Mouse (Mus musculus): ENCODE data around the gene Rab21. TPM values are rescaled to one million over a fixed set of nuclear protein-coding genes. Genes with fewer than 3 reads are reported as not detected.
"Not testable (repeated sequence)": the region's sequence is repeated elsewhere in the genome, so short reads cannot be mapped to it uniquely, and the experiment has no call there.

Rab21 gene
- polyA plus RNA-seq, 1 experiment from 2014 or later = 3.8 TPM

GRCm38 (mm10) chr10:115348131-115348530 is 32.7 kb upstream of the Rab21 start:
- DNase-seq (ENCODE audit: low spot score) = no peak
- 88% methylated on average over 6 of the region's 6 CpGs for WGBS

GRCm38 (mm10) chr10:115346444-115346843 is 31.1 kb upstream of the Rab21 start:
- Histone ChIP-seq H3K4me3 (no peak overlapping the region), H3K36me3 (peaks cover 39% of the 10 kb centered on the region), H3K27me3 (ENCODE audit: insufficient read depth, poor library complexity, severe bottlenecking) (no peaks in the 10 kb centered on the region), H3K27ac (no peak overlapping the region), H3K4me1 (replicated peaks) (no peaks in the 10 kb centered on the region), H3K9me3 (no peaks in the 10 kb centered on the region)
- DNase-seq (ENCODE audit: low spot score) = no peak

More at GRCm38 (mm10) chr10:115348131-115348530, 32.7 kb upstream of the Rab21 start:
- no peaks in the 10 kb centered on the region for H3K27me3 ChIP-seq (ENCODE audit: insufficient read depth, poor library complexity, severe bottlenecking)
- H3K4me3 ChIP-seq = no peak overlapping the region
- no peak overlapping the region for H3K27ac ChIP-seq
- no peaks in the 10 kb centered on the region for H3K4me1 ChIP-seq (replicated peaks)
- no peaks in the 10 kb centered on the region for H3K9me3 ChIP-seq
- peaks cover 23% of the 10 kb centered on the region for H3K36me3 ChIP-seq

- Histone ChIP-seq H3K9me3 (no peaks in the 10 kb centered on the region), H3K27me3 (ENCODE audit: insufficient read depth, poor library complexity, severe bottlenecking) (no peaks in the 10 kb centered on the region), H3K36me3 (peaks cover 68% of the 10 kb centered on the region), H3K4me1 (replicated peaks) (no peaks in the 10 kb centered on the region), H3K27ac (no peak overlapping the region), H3K4me3 (no peak overlapping the region)
- 89% methylated on average over 4 of the region's 4 CpGs for WGBS
- no peak for DNase-seq (ENCODE audit: low spot score)
These were observed 27.5 kb upstream of the Rab21 start for GRCm38 (mm10) chr10:115342771-115343425.

- Histone ChIP-seq H3K9me3 (no peaks in the 10 kb centered on the region), H3K27me3 (ENCODE audit: insufficient read depth, poor library complexity, severe bottlenecking) (no peaks in the 10 kb centered on the region), H3K4me3 (no peak overlapping the region), H3K4me1 (replicated peaks) (no peaks in the 10 kb centered on the region), H3K27ac (no peak overlapping the region), H3K36me3 (peaks cover 50% of the 10 kb centered on the region)
- 93% methylated on average over 7 of the region's 7 CpGs for WGBS
- DNase-seq (ENCODE audit: low spot score) = no peak
These were observed 24.5 kb upstream of the Rab21 start for GRCm38 (mm10) chr10:115339820-115340328.

- WGBS = 89% methylated on average over 4 of the region's 4 CpGs
- DNase-seq (ENCODE audit: low spot score) = no peak
- H3K27me3 ChIP-seq (ENCODE audit: insufficient read depth, poor library complexity, severe bottlenecking) = no peaks in the 10 kb centered on the region
- peaks cover 32% of the 10 kb centered on the region for H3K36me3 ChIP-seq
- no peaks in the 10 kb centered on the region for H3K4me1 ChIP-seq (replicated peaks)
- H3K27ac ChIP-seq = no peak overlapping the region
- H3K9me3 ChIP-seq = no peaks in the 10 kb centered on the region
- no peak overlapping the region for H3K4me3 ChIP-seq
These were observed 21.5 kb upstream of the Rab21 start for GRCm38 (mm10) chr10:115336901-115337300.

- Histone ChIP-seq H3K4me1 (replicated peaks) (no peaks in the 10 kb centered on the region), H3K27ac (no peak overlapping the region), H3K36me3 (0 out of 2 replicates have a peak, but pooled peaks cover 6% of the 10 kb centered on the region), H3K9me3 (no peaks in the 10 kb centered on the region), H3K27me3 (ENCODE audit: insufficient read depth, poor library complexity, severe bottlenecking) (no peaks in the 10 kb centered on the region), H3K4me3 (no peak overlapping the region)
- 81% methylated on average over 9 of the region's 9 CpGs for WGBS
- DNase-seq (ENCODE audit: low spot score) = no peak
These were observed 18.1 kb upstream of the Rab21 start for GRCm38 (mm10) chr10:115333528-115333927.

- WGBS = 93% methylated on average over 4 of the region's 4 CpGs
- 0 out of 2 replicates have a peak, but pooled peaks cover under 1% of the 10 kb centered on the region for H3K36me3 ChIP-seq
- H3K4me3 ChIP-seq = no peak overlapping the region
- H3K27me3 ChIP-seq (ENCODE audit: insufficient read depth, poor library complexity, severe bottlenecking) = no peaks in the 10 kb centered on the region
- H3K27ac ChIP-seq = no peak overlapping the region
- no peaks in the 10 kb centered on the region for H3K4me1 ChIP-seq (replicated peaks)
- no peaks in the 10 kb centered on the region for H3K9me3 ChIP-seq
- DNase-seq (ENCODE audit: low spot score) = no peak
These were observed 17.6 kb upstream of the Rab21 start for GRCm38 (mm10) chr10:115332997-115333396.

GRCm38 (mm10) chr10:115332420-115332952 is 17.1 kb upstream of the Rab21 start:
- Histone ChIP-seq H3K4me1 (replicated peaks) (no peaks in the 10 kb centered on the region), H3K36me3 (no peaks in the 10 kb centered on the region), H3K27me3 (ENCODE audit: insufficient read depth, poor library complexity, severe bottlenecking) (no peaks in the 10 kb centered on the region), H3K4me3 (no peak overlapping the region), H3K27ac (no peak overlapping the region), H3K9me3 (no peaks in the 10 kb centered on the region)
- no peak for DNase-seq (ENCODE audit: low spot score)
- WGBS = 87% methylated on average over 8 of the region's 8 CpGs

- no peaks in the 10 kb centered on the region for H3K4me1 ChIP-seq (replicated peaks)
- 81% methylated on average over 3 of the region's 3 CpGs for WGBS
- no peak for DNase-seq (ENCODE audit: low spot score)
These were observed 13.7 kb upstream of the Rab21 start for GRCm38 (mm10) chr10:115329010-115329530.

GRCm38 (mm10) chr10:115328514-115328913 is 13.1 kb upstream of the Rab21 start:
- DNase-seq (ENCODE audit: low spot score) = no peak
- Histone ChIP-seq H3K36me3 (no peaks in the 10 kb centered on the region), H3K27ac (no peak overlapping the region), H3K9me3 (no peaks in the 10 kb centered on the region), H3K4me1 (replicated peaks) (no peaks in the 10 kb centered on the region), H3K4me3 (no peak overlapping the region), H3K27me3 (ENCODE audit: insufficient read depth, poor library complexity, severe bottlenecking) (no peaks in the 10 kb centered on the region)
- WGBS = 84% methylated on average over 6 of the region's 6 CpGs

More at GRCm38 (mm10) chr10:115329010-115329530, 13.7 kb upstream of the Rab21 start:
- Histone ChIP-seq H3K4me3 (no peak overlapping the region), H3K9me3 (no peaks in the 10 kb centered on the region), H3K27ac (no peak overlapping the region), H3K27me3 (ENCODE audit: insufficient read depth, poor library complexity, severe bottlenecking) (no peaks in the 10 kb centered on the region), H3K36me3 (no peaks in the 10 kb centered on the region)

GRCm38 (mm10) chr10:115323295-115323694 is 7.9 kb upstream of the Rab21 start:
- Histone ChIP-seq H3K4me3 (no peak overlapping the region), H3K27ac (no peak overlapping the region), H3K4me1 (replicated peaks) (no peaks in the 10 kb centered on the region), H3K36me3 (no peaks in the 10 kb centered on the region), H3K9me3 (no peaks in the 10 kb centered on the region), H3K27me3 (ENCODE audit: insufficient read depth, poor library complexity, severe bottlenecking) (no peaks in the 10 kb centered on the region)
- 14% methylated on average over 6 of the region's 6 CpGs for WGBS
- peak; percentile 62 for DNase-seq (ENCODE audit: low spot score)

GRCm38 (mm10) chr10:115321317-115322035 is 6.1 kb upstream of the Rab21 start:
- 74% methylated on average over 5 of the region's 5 CpGs for WGBS
- Histone ChIP-seq H3K4me3 (no peak overlapping the region), H3K27ac (no peak overlapping the region), H3K4me1 (replicated peaks) (peaks cover 1% of the 10 kb centered on the region), H3K36me3 (no peaks in the 10 kb centered on the region), H3K27me3 (ENCODE audit: insufficient read depth, poor library complexity, severe bottlenecking) (no peaks in the 10 kb centered on the region), H3K9me3 (no peaks in the 10 kb centered on the region)
- DNase-seq (ENCODE audit: low spot score) = no peak

GRCm38 (mm10) chr10:115318388-115318787 is 3.0 kb upstream of the Rab21 start:
- H3K4me1 ChIP-seq (replicated peaks) = peaks cover 20% of the 10 kb centered on the region
- H3K36me3 ChIP-seq; H3K27me3 ChIP-seq (ENCODE audit: insufficient read depth, poor library complexity, severe bottlenecking); H3K9me3 ChIP-seq; H3K27ac ChIP-seq; DNase-seq (ENCODE audit: low spot score); H3K4me3 ChIP-seq: not testable (repeated sequence)
- WGBS = 65% methylated on average over 3 of the region's 3 CpGs
